Mouse (Mus musculus) liver, postnatal 0 days (tissue): ENCODE results near the gene Tnip3. TPM values are rescaled to one million over a fixed set of nuclear protein-coding genes. Genes with fewer than 3 reads are reported as not detected.

Source experiments
- ATAC-seq: fragments of 200-750 bp; cut with Nextera tagmentation; 2 replicates; pipeline ENCODE4 v1.8.0; 2017; ENCODE audit warnings: mild to moderate bottlenecking, moderate library complexity
- DNase-seq: peaks from one replicate; pipeline ENCODE4 v3.0.0-alpha.2; 2016
- H3K27ac ChIP-seq: fragments of 300-500 bp; sonication (generic); 2 replicates; pipeline ENCODE4 v1.5.1; 2014; ENCODE audit warnings: antibody characterized with exemption, moderate library complexity, mild to moderate bottlenecking, low read depth
- H3K27me3 ChIP-seq: fragments of 300-500 bp; sonication (generic); 2 replicates; pipeline ENCODE4 v1.6.1; 2014; ENCODE audit warnings: low read length, control low read depth, mixed read lengths; ENCODE audit not compliant: insufficient read depth
- H3K36me3 ChIP-seq: fragments of 300-500 bp; sonication (generic); replicated peaks from 2 replicates; pipeline ENCODE4 v1.6.1; 2014; ENCODE audit warnings: mild to moderate bottlenecking, control low read depth, low read length, moderate library complexity, mixed read lengths; ENCODE audit not compliant: insufficient read depth
- H3K4me1 ChIP-seq: fragments of 300-500 bp; sonication (generic); 2 replicates; pipeline ENCODE4 v1.6.1; 2014; ENCODE audit warnings: antibody characterized with exemption, mild to moderate bottlenecking, control low read depth; ENCODE audit not compliant: insufficient read depth
- H3K4me2 ChIP-seq: fragments of 300-500 bp; sonication (generic); 2 replicates; pipeline ENCODE4 v1.6.1; 2014; ENCODE audit warnings: low read depth, mild to moderate bottlenecking, low read length, moderate library complexity, mixed read lengths
- H3K4me3 ChIP-seq: fragments of 300-500 bp; sonication (generic); 2 replicates; pipeline ENCODE4 v1.5.1; 2014; ENCODE audit warnings: low read depth, low read length
- H3K9ac ChIP-seq: fragments of 300-500 bp; sonication (generic); replicated peaks from 2 replicates; pipeline ENCODE4 v1.6.1; 2014; ENCODE audit warnings: mild to moderate bottlenecking, moderate library complexity
- H3K9me3 ChIP-seq: fragments of 300-500 bp; sonication (generic); 2 replicates; pipeline ENCODE4 v1.6.1; 2016; ENCODE audit warnings: mild to moderate bottlenecking, control low read depth, low read length, mixed read lengths
- CTCF ChIP-seq: sonication (generic); IDR thresholded peaks from 2 replicates; pipeline ENCODE4 v1.5.1; 2016; ENCODE audit warnings: antibody characterized with exemption, low read depth
- EP300 ChIP-seq: IDR thresholded peaks from 2 replicates; pipeline ENCODE4 v1.6.1; 2016; ENCODE audit warnings: antibody characterized with exemption, low read depth, mild to moderate bottlenecking
- WGBS: fragments of 180-500 bp; shearing (Covaris S2); extraction: QIAGEN DNeasy Blood & Tissue Kit; methylation state at CpG from one replicate; pipeline ENCODE4 v1.1.7; 2014; ENCODE audit not compliant: insufficient replicate concordance; 5-methylcytosine and 5-hydroxymethylcytosine counted together
- polyA plus RNA-seq: library from polyadenylated mRNA; unstranded; fragments of >200 nt; fragmentation: Nextera tagmentation; extraction: Ambion mirVana; gene quantifications from 2 replicates; pipeline ENCODE4 v1.2.1, GENCODE M21; 2015

Tnip3 gene
- polyA plus RNA-seq, 1 experiment from 2014 or later: 0.06 TPM

DNA sequence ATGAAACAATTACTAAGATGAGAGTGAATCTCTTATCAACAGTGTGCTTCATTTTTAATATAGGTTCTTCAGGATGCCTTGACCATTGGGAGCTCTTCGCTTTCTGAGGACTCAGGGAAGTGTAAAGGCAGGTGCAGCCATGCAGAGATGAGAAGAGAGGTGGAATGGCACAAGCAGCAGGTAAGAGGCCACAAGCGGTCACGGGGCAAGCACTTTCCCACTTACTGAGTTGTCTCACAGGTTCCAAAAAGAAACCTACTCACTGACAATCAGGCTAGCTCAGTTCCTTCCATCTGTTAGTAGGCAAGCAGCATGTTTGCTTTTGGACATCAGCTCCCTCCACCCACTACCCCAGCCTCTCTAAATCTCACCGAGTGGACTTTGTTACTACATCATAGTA lies 80.7 kb downstream of the Tnip3 start:
- H3K4me1 ChIP-seq: no peaks in the 10 kb centered on the region
- H3K9me3 ChIP-seq: no peaks in the 10 kb centered on the region
- no peaks in the 10 kb centered on the region for H3K27me3 ChIP-seq
- DNase-seq (no peak), ATAC-seq (no peak)
- H3K27ac ChIP-seq: no peak overlapping the region
- 78% methylated on average over 4 of the region's 4 CpGs for WGBS
- H3K36me3 ChIP-seq: no peaks in the 10 kb centered on the region
- no peak overlapping the region for H3K4me2 ChIP-seq
- H3K4me3 ChIP-seq: no peak overlapping the region
- no peak overlapping the region for H3K9ac ChIP-seq
- TF ChIP-seq EP300: no peak
- no peak for TF ChIP-seq CTCF

DNA sequence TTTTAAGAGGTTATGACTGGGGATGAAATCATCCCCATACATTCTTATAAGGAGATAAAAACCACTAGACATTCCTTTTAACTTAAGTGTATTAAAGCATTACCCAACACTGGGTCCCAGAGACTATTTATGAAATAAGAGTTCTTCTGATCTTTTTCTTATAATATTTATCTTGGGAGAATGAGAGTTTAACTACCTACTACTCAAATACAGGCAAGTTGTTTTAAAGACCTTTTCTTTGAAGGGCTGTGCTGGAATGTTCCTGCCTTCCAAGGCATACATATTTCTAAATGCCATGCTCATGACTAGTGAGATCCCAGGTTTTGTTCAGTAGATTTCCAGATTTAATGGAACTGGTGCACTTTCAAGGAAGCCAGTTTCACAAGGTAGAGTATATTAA lies 81.8 kb downstream of the Tnip3 start:
- Histone ChIP-seq H3K4me3 (no peak overlapping the region), H3K9ac (no peak overlapping the region), H3K9me3 (no peaks in the 10 kb centered on the region), H3K27ac (no peak overlapping the region), H3K27me3 (no peaks in the 10 kb centered on the region), H3K4me2 (no peak overlapping the region), H3K4me1 (no peaks in the 10 kb centered on the region), H3K36me3 (no peaks in the 10 kb centered on the region)
- ATAC-seq (no peak), DNase-seq (no peak)
- no peak for TF ChIP-seq EP300
- TF ChIP-seq CTCF: no peak

DNA sequence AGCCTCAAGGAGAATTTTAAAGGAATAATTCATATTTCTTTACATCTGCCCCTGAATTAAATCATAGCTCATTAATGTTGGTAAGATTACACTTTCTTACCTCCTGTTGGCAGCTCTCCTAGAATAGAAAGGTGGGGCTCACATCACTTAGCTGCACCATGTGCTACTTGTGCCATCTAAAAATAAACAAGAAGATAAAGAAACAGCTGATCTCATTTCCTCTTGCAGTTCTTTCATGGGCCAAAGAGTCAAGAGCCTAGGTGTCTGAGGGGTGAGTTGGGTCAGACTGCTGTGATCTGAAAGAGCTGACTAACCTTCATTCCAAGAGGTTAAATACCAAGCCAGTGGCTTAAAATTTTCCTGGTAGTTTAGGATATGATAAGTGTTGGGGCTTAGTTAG lies 86.7 kb downstream of the Tnip3 start:
- Histone ChIP-seq H3K36me3 (no peaks in the 10 kb centered on the region), H3K9me3 (no peaks in the 10 kb centered on the region), H3K27me3 (no peaks in the 10 kb centered on the region), H3K4me1 (no peaks in the 10 kb centered on the region), H3K27ac (no peak overlapping the region), H3K4me2 (no peak overlapping the region), H3K4me3 (no peak overlapping the region), H3K9ac (no peak overlapping the region)
- TF ChIP-seq EP300 (no peak), CTCF (no peak)
- DNase-seq: no peak
- ATAC-seq: no peak

- Histone ChIP-seq H3K4me1 (no peaks in the 10 kb centered on the region), H3K4me3 (no peak overlapping the region), H3K4me2 (no peak overlapping the region), H3K9me3 (no peaks in the 10 kb centered on the region), H3K27ac (no peak overlapping the region), H3K27me3 (no peaks in the 10 kb centered on the region), H3K9ac (no peak overlapping the region), H3K36me3 (no peaks in the 10 kb centered on the region)
- DNase-seq (no peak), ATAC-seq (no peak)
- TF ChIP-seq CTCF (no peak), EP300 (no peak)
These were observed 88.9 kb downstream of the Tnip3 start for GRCm38 (mm10) chr6:65613924-65614585.

DNA sequence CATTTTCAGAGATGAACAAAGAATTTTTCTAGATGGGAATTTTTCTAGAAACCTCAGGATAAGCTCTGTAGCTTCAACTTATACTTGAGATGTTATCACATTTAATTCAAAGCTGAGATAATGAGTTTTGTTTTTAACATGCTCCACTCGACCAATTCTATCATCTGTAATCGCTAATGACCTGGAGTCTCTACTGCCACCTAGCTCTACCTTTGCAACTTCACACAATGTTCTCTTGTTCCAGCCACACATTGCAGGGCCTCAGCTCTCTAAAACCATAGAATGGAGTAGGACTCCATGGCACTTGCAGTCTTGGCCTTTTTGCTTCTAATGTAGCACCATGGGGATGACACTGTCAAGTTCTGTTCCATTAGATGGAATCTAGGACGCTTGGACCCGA lies 90.5 kb downstream of the Tnip3 start:
- WGBS: 48% methylated on average over 4 of the region's 4 CpGs
- Histone ChIP-seq H3K4me2 (no peak overlapping the region), H3K27ac (no peak overlapping the region), H3K36me3 (no peaks in the 10 kb centered on the region), H3K4me3 (no peak overlapping the region), H3K9me3 (no peaks in the 10 kb centered on the region), H3K27me3 (no peaks in the 10 kb centered on the region), H3K4me1 (no peaks in the 10 kb centered on the region), H3K9ac (no peak overlapping the region)
- ATAC-seq: no peak
- peak; percentile 21; the same call in 1 of the 2 replicates for TF ChIP-seq CTCF
- TF ChIP-seq EP300: no peak
- no peak for DNase-seq

DNA sequence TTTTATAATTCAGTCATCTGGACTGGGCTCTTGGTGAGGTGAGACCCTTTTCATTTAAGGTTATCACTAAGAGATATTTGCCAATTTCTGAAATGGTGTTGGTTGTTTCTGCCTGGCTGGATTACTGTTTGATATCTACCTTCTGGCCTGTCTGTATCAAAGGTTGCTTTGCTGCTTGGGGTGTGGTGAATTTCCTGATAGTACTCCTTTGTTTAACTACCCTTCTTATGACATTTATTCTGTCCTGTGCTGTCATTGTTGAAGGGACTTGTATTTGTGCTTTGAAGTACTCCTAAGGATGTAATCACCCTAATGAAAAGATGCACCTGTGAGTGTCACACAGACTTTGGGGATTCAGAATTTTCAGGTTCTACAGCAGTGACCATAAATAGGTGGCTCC lies 96.1 kb downstream of the Tnip3 start:
- H3K4me2 ChIP-seq: no peak overlapping the region
- no peaks in the 10 kb centered on the region for H3K36me3 ChIP-seq
- TF ChIP-seq EP300 (no peak), CTCF (no peak)
- no peaks in the 10 kb centered on the region for H3K27me3 ChIP-seq
- no peak overlapping the region for H3K4me3 ChIP-seq
- no peak for DNase-seq
- no peaks in the 10 kb centered on the region for H3K9me3 ChIP-seq
- H3K9ac ChIP-seq: no peak overlapping the region
- no peaks in the 10 kb centered on the region for H3K4me1 ChIP-seq
- no peak overlapping the region for H3K27ac ChIP-seq
- ATAC-seq: no peak
